Mouse (Mus musculus): ENCODE data around the gene Cfd. TPM values are rescaled to one million over a fixed set of nuclear protein-coding genes. Genes with fewer than 3 reads are reported as not detected.

Cfd gene
- polyA plus RNA-seq, 1 experiment from 2014 or later: not detected

- Histone ChIP-seq H3K27ac (replicated peaks; ENCODE audit: low read depth, low read length) (no peak overlapping the region), H3K4me3 (ENCODE audit: low read depth, low read length) (peak overlapping the region; percentile 100; the same call in 1 of the 2 replicates), H3K9ac (replicated peaks; ENCODE audit: low read length) (no peak overlapping the region; the same call in 1 of the 2 replicates)
These were observed 32.8 kb upstream of the Cfd start for GRCm38 (mm10) chr10:79857894-79858293.

GRCm38 (mm10) chr10:79858416-79859074 lies 32.1 kb upstream of the Cfd start:
- peaks cover 29% of the 10 kb centered on the region for H3K36me3 ChIP-seq (replicated peaks; ENCODE audit: control insufficient read depth, insufficient read depth, low read depth, low read length)
- no peak overlapping the region for H3K27ac ChIP-seq (replicated peaks; ENCODE audit: low read depth, low read length)
- peaks cover 15% of the 10 kb centered on the region for H3K4me1 ChIP-seq (ENCODE audit: control insufficient read depth, insufficient read depth, low read length)
- WGBS: 67% methylated on average over 17 of the region's 17 CpGs
- H3K4me2 ChIP-seq (ENCODE audit: low read depth, low read length): peak overlapping the region; percentile 99; the same call in 1 of the 2 replicates
- no peaks in the 10 kb centered on the region for H3K27me3 ChIP-seq (ENCODE audit: control insufficient read depth, insufficient read depth, low read length)
- no peak overlapping the region for H3K9ac ChIP-seq (replicated peaks; ENCODE audit: low read length)
- ATAC-seq (replicated peaks; ENCODE audit: insufficient number of reproducible peaks, low FRiP score, low TSS enrichment, low read depth) (no peak), DNase-seq (ENCODE audit: low spot score) (no peak)
- peak overlapping the region; percentile 100; the same call in 1 of the 2 replicates for H3K4me3 ChIP-seq (ENCODE audit: low read depth, low read length)
- H3K9me3 ChIP-seq (replicated peaks; ENCODE audit: control insufficient read depth, low read length): no peaks in the 10 kb centered on the region

More at GRCm38 (mm10) chr10:79857894-79858293, 32.8 kb upstream of the Cfd start:
- Histone ChIP-seq H3K36me3 (replicated peaks; ENCODE audit: control insufficient read depth, insufficient read depth, low read depth, low read length) (peaks cover 28% of the 10 kb centered on the region), H3K9me3 (replicated peaks; ENCODE audit: control insufficient read depth, low read length) (no peaks in the 10 kb centered on the region), H3K27me3 (ENCODE audit: control insufficient read depth, insufficient read depth, low read length) (no peaks in the 10 kb centered on the region), H3K4me1 (ENCODE audit: control insufficient read depth, insufficient read depth, low read length) (peaks cover 18% of the 10 kb centered on the region), H3K4me2 (ENCODE audit: low read depth, low read length) (peak overlapping the region; percentile 99)
- DNase-seq (ENCODE audit: low spot score) (no peak), ATAC-seq (replicated peaks; ENCODE audit: insufficient number of reproducible peaks, low FRiP score, low TSS enrichment, low read depth) (no peak)
- WGBS: 80% methylated on average over 2 of the region's 2 CpGs

- 90% methylated on average over 11 of the region's 11 CpGs for WGBS
- H3K27me3 ChIP-seq (ENCODE audit: control insufficient read depth, insufficient read depth, low read length): no peaks in the 10 kb centered on the region
- no peak overlapping the region for H3K27ac ChIP-seq (replicated peaks; ENCODE audit: low read depth, low read length)
- H3K4me1 ChIP-seq (ENCODE audit: control insufficient read depth, insufficient read depth, low read length): peaks cover 15% of the 10 kb centered on the region
- H3K4me2 ChIP-seq (ENCODE audit: low read depth, low read length): no peak overlapping the region
- H3K4me3 ChIP-seq (ENCODE audit: low read depth, low read length): no peak overlapping the region
- no peak overlapping the region for H3K9ac ChIP-seq (replicated peaks; ENCODE audit: low read length)
- no peak for DNase-seq (ENCODE audit: low spot score)
- peaks cover 29% of the 10 kb centered on the region for H3K36me3 ChIP-seq (replicated peaks; ENCODE audit: control insufficient read depth, insufficient read depth, low read depth, low read length)
- ATAC-seq (replicated peaks; ENCODE audit: insufficient number of reproducible peaks, low FRiP score, low TSS enrichment, low read depth): no peak
- no peaks in the 10 kb centered on the region for H3K9me3 ChIP-seq (replicated peaks; ENCODE audit: control insufficient read depth, low read length)
These were observed 31.5 kb upstream of the Cfd start for GRCm38 (mm10) chr10:79859116-79859515.

- 93% methylated on average over 26 of the region's 26 CpGs for WGBS
- peaks cover 29% of the 10 kb centered on the region for H3K36me3 ChIP-seq (replicated peaks; ENCODE audit: control insufficient read depth, insufficient read depth, low read depth, low read length)
- H3K27ac ChIP-seq (replicated peaks; ENCODE audit: low read depth, low read length): peak overlapping the region; percentile 4; the same call in 1 of the 2 replicates
- H3K4me2 ChIP-seq (ENCODE audit: low read depth, low read length): no peak overlapping the region
- no peak for ATAC-seq (replicated peaks; ENCODE audit: insufficient number of reproducible peaks, low FRiP score, low TSS enrichment, low read depth)
- no peaks in the 10 kb centered on the region for H3K9me3 ChIP-seq (replicated peaks; ENCODE audit: control insufficient read depth, low read length)
- H3K4me3 ChIP-seq (ENCODE audit: low read depth, low read length): no peak overlapping the region
- no peak for DNase-seq (ENCODE audit: low spot score)
- no peaks in the 10 kb centered on the region for H3K27me3 ChIP-seq (ENCODE audit: control insufficient read depth, insufficient read depth, low read length)
- H3K4me1 ChIP-seq (ENCODE audit: control insufficient read depth, insufficient read depth, low read length): peaks cover 15% of the 10 kb centered on the region
- H3K9ac ChIP-seq (replicated peaks; ENCODE audit: low read length): no peak overlapping the region
These were observed 30.4 kb upstream of the Cfd start for GRCm38 (mm10) chr10:79860079-79860911.

GRCm38 (mm10) chr10:79861230-79862048 lies 29.2 kb upstream of the Cfd start:
- H3K36me3 ChIP-seq (replicated peaks; ENCODE audit: control insufficient read depth, insufficient read depth, low read depth, low read length): peaks cover 29% of the 10 kb centered on the region
- no peak overlapping the region for H3K4me3 ChIP-seq (ENCODE audit: low read depth, low read length)
- WGBS: 82% methylated on average over 25 of the region's 25 CpGs
- no peak overlapping the region for H3K27ac ChIP-seq (replicated peaks; ENCODE audit: low read depth, low read length)
- H3K9ac ChIP-seq (replicated peaks; ENCODE audit: low read length): no peak overlapping the region
- no peak overlapping the region for H3K4me2 ChIP-seq (ENCODE audit: low read depth, low read length)
- ATAC-seq (replicated peaks; ENCODE audit: insufficient number of reproducible peaks, low FRiP score, low TSS enrichment, low read depth): no peak
- H3K27me3 ChIP-seq (ENCODE audit: control insufficient read depth, insufficient read depth, low read length): no peaks in the 10 kb centered on the region
- H3K9me3 ChIP-seq (replicated peaks; ENCODE audit: control insufficient read depth, low read length): no peaks in the 10 kb centered on the region
- peaks cover 12% of the 10 kb centered on the region for H3K4me1 ChIP-seq (ENCODE audit: control insufficient read depth, insufficient read depth, low read length)
- DNase-seq (ENCODE audit: low spot score): no peak

- DNase-seq (ENCODE audit: low spot score) (no peak), ATAC-seq (replicated peaks; ENCODE audit: insufficient number of reproducible peaks, low FRiP score, low TSS enrichment, low read depth) (no peak)
- H3K4me2 ChIP-seq (ENCODE audit: low read depth, low read length): no peak overlapping the region
- peaks cover 5% of the 10 kb centered on the region for H3K4me1 ChIP-seq (ENCODE audit: control insufficient read depth, insufficient read depth, low read length)
- H3K9me3 ChIP-seq (replicated peaks; ENCODE audit: control insufficient read depth, low read length): no peaks in the 10 kb centered on the region
- no peak overlapping the region for H3K4me3 ChIP-seq (ENCODE audit: low read depth, low read length)
- no peak overlapping the region for H3K9ac ChIP-seq (replicated peaks; ENCODE audit: low read length)
- no peaks in the 10 kb centered on the region for H3K27me3 ChIP-seq (ENCODE audit: control insufficient read depth, insufficient read depth, low read length)
- no peak overlapping the region; the same call in 1 of the 2 replicates for H3K27ac ChIP-seq (replicated peaks; ENCODE audit: low read depth, low read length)
- 92% methylated on average over 23 of the region's 23 CpGs for WGBS
- H3K36me3 ChIP-seq (replicated peaks; ENCODE audit: control insufficient read depth, insufficient read depth, low read depth, low read length): peaks cover 31% of the 10 kb centered on the region
These were observed 28.4 kb upstream of the Cfd start for GRCm38 (mm10) chr10:79862049-79862788.

GRCm38 (mm10) chr10:79862925-79863324 lies 27.7 kb upstream of the Cfd start:
- no peaks in the 10 kb centered on the region for H3K9me3 ChIP-seq (replicated peaks; ENCODE audit: control insufficient read depth, low read length)
- no peaks in the 10 kb centered on the region for H3K27me3 ChIP-seq (ENCODE audit: control insufficient read depth, insufficient read depth, low read length)
- no peaks in the 10 kb centered on the region; the same call in 1 of the 2 replicates for H3K4me1 ChIP-seq (ENCODE audit: control insufficient read depth, insufficient read depth, low read length)
- H3K4me2 ChIP-seq (ENCODE audit: low read depth, low read length): no peak overlapping the region
- H3K9ac ChIP-seq (replicated peaks; ENCODE audit: low read length): no peak overlapping the region
- DNase-seq (ENCODE audit: low spot score): no peak
- no peak overlapping the region for H3K27ac ChIP-seq (replicated peaks; ENCODE audit: low read depth, low read length)
- no peak overlapping the region for H3K4me3 ChIP-seq (ENCODE audit: low read depth, low read length)
- no peak for ATAC-seq (replicated peaks; ENCODE audit: insufficient number of reproducible peaks, low FRiP score, low TSS enrichment, low read depth)
- peaks cover 31% of the 10 kb centered on the region for H3K36me3 ChIP-seq (replicated peaks; ENCODE audit: control insufficient read depth, insufficient read depth, low read depth, low read length)
- 74% methylated on average over 10 of the region's 10 CpGs for WGBS
